Mouse (Mus musculus) G1E (cell line): ENCODE measurements around the gene Aldh2. TPM values are rescaled to one million over a fixed set of nuclear protein-coding genes. Genes with fewer than 3 reads are reported as not detected.
"Not testable (repeated sequence)": the region's sequence is repeated elsewhere in the genome, so short reads cannot be mapped to it uniquely, and the experiment has no call there.

ENCODE experiments used
- ATAC-seq: 2 replicates; pipeline ENCODE4 v1.8.0; 2016; ENCODE audit warnings: mild to moderate bottlenecking; ENCODE audit not compliant: insufficient number of reproducible peaks, poor library complexity, low FRiP score, severe bottlenecking; ENCODE audit errors: extremely low read depth
- DNase-seq: peaks from one replicate; pipeline ENCODE4 v3.0.0; 2012; ENCODE audit warnings: low spot score
- H3K27me3 ChIP-seq: 2 replicates; pipeline ENCODE4 v1.6.1; 2012; ENCODE audit warnings: mild to moderate bottlenecking, low read length, inconsistent platforms; ENCODE audit not compliant: insufficient read depth
- H3K36me3 ChIP-seq: replicated peaks from 2 replicates; pipeline ENCODE3; 2012; ENCODE audit warnings: mild to moderate bottlenecking, inconsistent platforms
- H3K4me1 ChIP-seq: 2 replicates; pipeline ENCODE4 v1.6.1; 2012; ENCODE audit warnings: low read depth, low read length, inconsistent platforms, mixed read lengths; ENCODE audit not compliant: insufficient read depth
- H3K4me3 ChIP-seq: 2 replicates; pipeline ENCODE4 v1.5.1; 2012; ENCODE audit warnings: low read depth, mild to moderate bottlenecking, inconsistent platforms, low read length, moderate library complexity, mixed read lengths
- H3K9me3 ChIP-seq: replicated peaks from 2 replicates; pipeline ENCODE4 v1.6.1; 2012; ENCODE audit warnings: inconsistent platforms
- CTCF ChIP-seq: IDR thresholded peaks from 2 replicates; pipeline ENCODE4 v1.5.1; 2012; ENCODE audit warnings: low read depth, low read length, inconsistent platforms, mixed read lengths
- GATA1 ChIP-seq: IDR thresholded peaks from 2 replicates; pipeline ENCODE4 v1.6.1; 2012; ENCODE audit warnings: borderline replicate concordance, low read length, inconsistent platforms, mixed read lengths
- GATA2 ChIP-seq: IDR thresholded peaks from 2 replicates; pipeline ENCODE4 v1.6.1; 2012; ENCODE audit warnings: low read depth, low read length, inconsistent platforms, borderline replicate concordance
- POLR2AphosphoS5 ChIP-seq: IDR thresholded peaks from 2 replicates; pipeline ENCODE4 v1.6.1; 2012; ENCODE audit warnings: low read depth, low read length, inconsistent platforms; ENCODE audit not compliant: insufficient replicate concordance
- TAL1 ChIP-seq: conservative IDR thresholded peaks from 2 replicates; pipeline ENCODE4 v1.6.1; 2012; ENCODE audit warnings: low read depth, low read length, inconsistent platforms, mixed read lengths
- polyA plus RNA-seq: library from polyadenylated mRNA; stranded (reverse); fragments of >175 nt; gene quantifications from 2 replicates; pipeline ENCODE4 v1.2.3, GENCODE M21; 2012
- total RNA-seq, 2 experiments: library from RNA; stranded (forward) in 1 of 2; stranded (reverse) in 1 of 2; fragments of 200-1000 nt in 1 of 2; fragments of >200 nt in 1 of 2; fragmentation: Nextera tagmentation in 1 of 2; gene quantifications; 2 replicates each; pipeline ENCODE4 v1.2.3; 2014 to 2017

Aldh2 gene
- total and polyA plus RNA-seq, 3 experiments = 45.7 to 122 (median 117) TPM

DNA sequence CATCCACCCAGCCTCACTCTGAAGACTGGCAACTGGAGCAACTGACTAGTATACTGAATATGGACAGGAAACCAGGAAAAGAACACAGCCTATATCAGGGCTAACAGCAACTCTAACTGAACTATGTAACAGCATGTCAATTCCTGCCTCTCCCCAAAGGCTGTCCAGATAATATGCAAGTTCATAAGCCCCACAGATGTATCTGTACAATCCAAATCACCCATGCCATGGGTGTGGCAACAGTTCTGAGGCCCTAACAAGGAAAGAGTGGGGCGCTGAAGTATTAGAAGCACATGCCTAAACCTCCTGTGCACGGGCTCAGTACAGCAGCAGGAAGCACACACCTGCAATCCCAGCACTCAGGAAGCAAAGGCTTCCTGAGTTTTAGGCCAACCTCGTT, 58.5 kb downstream of the Aldh2 start:
- TF ChIP-seq GATA1 (no peak), POLR2AphosphoS5 (no peak), CTCF (no peak), GATA2 (no peak), TAL1 (no peak)
- Histone ChIP-seq H3K4me1 (peaks cover 8% of the 10 kb centered on the region; the same call in 1 of the 2 replicates), H3K27me3 (no peaks in the 10 kb centered on the region), H3K9me3 (no peaks in the 10 kb centered on the region), H3K36me3 (peaks cover 96% of the 10 kb centered on the region), H3K4me3 (no peak overlapping the region)
- ATAC-seq (no peak), DNase-seq (no peak)

DNA sequence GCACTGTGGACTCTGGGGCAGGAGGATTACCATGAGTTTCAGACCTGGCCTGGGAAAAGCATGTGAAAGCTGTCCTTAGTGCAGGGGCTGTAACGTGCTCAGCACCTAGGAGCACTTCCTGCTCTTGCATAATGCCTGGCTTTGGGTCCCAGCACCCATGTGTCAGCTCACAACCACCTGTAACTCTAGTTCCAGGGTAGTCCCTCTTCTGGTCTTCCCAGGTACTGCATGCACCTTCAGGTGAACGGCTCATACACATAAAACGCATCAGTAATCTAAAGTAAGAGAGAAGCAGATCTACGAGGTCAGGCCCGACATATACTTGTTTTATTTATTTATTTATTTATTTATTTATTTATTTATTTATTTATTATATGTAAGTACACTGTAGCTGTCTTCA, 59.1 kb downstream of the Aldh2 start:
- Histone ChIP-seq H3K36me3 (peaks cover 97% of the 10 kb centered on the region), H3K4me1 (peaks cover 8% of the 10 kb centered on the region; the same call in 1 of the 2 replicates), H3K9me3 (no peaks in the 10 kb centered on the region), H3K27me3 (no peaks in the 10 kb centered on the region), H3K4me3 (no peak overlapping the region)
- ATAC-seq = no peak; the same call in 1 of the 2 replicates
- DNase-seq = no peak
- TF ChIP-seq GATA1 (no peak), CTCF (no peak; the same call in 1 of the 2 replicates), POLR2AphosphoS5 (no peak), TAL1 (no peak), GATA2 (no peak)

DNA sequence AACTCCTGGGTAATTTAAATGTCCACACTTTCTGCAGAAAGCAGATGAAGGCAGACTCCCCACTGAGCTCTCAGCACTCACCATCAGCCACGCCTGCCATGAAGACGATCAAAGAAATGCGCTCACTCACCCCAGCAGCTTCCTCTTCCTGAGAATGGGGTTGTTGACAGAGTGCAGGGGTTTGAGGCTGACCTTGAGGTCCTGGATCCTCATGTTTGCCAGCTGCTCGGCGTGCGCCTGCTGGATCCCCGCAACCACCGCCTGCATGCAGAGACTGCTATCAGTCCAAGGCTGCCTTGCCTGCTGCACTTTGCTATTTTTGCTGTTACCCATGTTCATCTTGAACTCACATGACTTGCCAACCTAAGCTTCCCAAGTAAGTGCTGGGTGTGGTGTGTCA, 66.7 kb downstream of the Aldh2 start:
- H3K4me3 ChIP-seq = no peak overlapping the region
- no peaks in the 10 kb centered on the region for H3K9me3 ChIP-seq
- H3K27me3 ChIP-seq = no peaks in the 10 kb centered on the region
- no peaks in the 10 kb centered on the region for H3K4me1 ChIP-seq
- DNase-seq (no peak), ATAC-seq (no peak)
- H3K36me3 ChIP-seq = peaks cover 87% of the 10 kb centered on the region
- TF ChIP-seq CTCF (no peak), POLR2AphosphoS5 (no peak), TAL1 (no peak), GATA2 (no peak), GATA1 (no peak)

DNA sequence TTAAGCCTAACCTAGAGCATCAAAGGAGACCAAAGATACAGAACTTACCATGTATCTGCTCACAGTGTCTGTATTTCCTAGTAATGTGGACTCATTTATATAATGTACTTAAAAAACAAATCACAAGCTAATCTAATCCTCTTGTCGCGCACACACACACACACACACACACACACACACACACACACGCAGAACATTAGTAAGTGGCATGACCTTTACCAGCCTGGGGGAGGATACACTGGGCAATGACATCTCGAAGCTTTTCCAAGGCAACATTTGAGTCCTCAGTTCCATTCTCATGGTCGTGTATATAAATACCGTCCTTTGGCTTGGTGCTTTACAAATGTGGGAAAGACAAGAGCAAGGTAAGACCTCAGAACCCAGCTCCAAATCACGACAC, 67.1 kb downstream of the Aldh2 start:
- H3K9me3 ChIP-seq = no peaks in the 10 kb centered on the region
- no peaks in the 10 kb centered on the region for H3K4me1 ChIP-seq
- DNase-seq (no peak), ATAC-seq (no peak)
- peaks cover 87% of the 10 kb centered on the region for H3K36me3 ChIP-seq
- no peaks in the 10 kb centered on the region for H3K27me3 ChIP-seq
- H3K4me3 ChIP-seq = no peak overlapping the region
- TF ChIP-seq GATA2 (no peak), POLR2AphosphoS5 (no peak), CTCF (no peak), TAL1 (no peak), GATA1 (no peak)

- DNase-seq (no peak), ATAC-seq (no peak)
- Histone ChIP-seq H3K9me3 (no peaks in the 10 kb centered on the region), H3K4me3 (no peak overlapping the region), H3K4me1 (no peaks in the 10 kb centered on the region), H3K27me3 (no peaks in the 10 kb centered on the region), H3K36me3 (peaks cover 87% of the 10 kb centered on the region)
- no peak for TF ChIP-seq TAL1
These were observed 67.7 kb downstream of the Aldh2 start for GRCm38 (mm10) chr5:121525774-121526450.

GRCm38 (mm10) chr5:121519758-121520157, 73.9 kb downstream of the Aldh2 start:
- H3K4me1 ChIP-seq, DNase-seq, H3K4me3 ChIP-seq, ATAC-seq, H3K27me3 ChIP-seq, H3K9me3 ChIP-seq: not testable (repeated sequence)
- peaks cover 56% of the 10 kb centered on the region for H3K36me3 ChIP-seq

DNA sequence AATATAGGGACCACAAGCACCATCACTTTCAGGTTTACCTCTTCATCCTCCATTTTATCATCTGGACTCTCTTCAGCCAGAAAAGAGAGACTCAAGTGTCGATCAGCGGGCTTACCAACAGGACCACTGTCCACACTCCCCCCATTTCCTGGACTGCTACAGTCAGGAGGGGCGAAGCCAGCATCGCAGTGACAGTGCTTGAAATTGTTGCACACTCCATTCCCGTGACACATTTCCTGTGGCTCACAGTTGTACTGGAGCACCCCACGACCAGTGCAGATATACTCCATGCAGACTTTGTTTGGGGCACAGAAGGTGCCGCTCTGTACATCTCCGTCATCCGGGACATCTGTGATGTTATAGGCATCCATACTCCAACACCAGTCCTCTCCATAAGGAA, 74.6 kb downstream of the Aldh2 start:
- H3K36me3 ChIP-seq = peaks cover 48% of the 10 kb centered on the region
- no peaks in the 10 kb centered on the region for H3K9me3 ChIP-seq
- TF ChIP-seq GATA2 (no peak), POLR2AphosphoS5 (no peak)
- DNase-seq (no peak), ATAC-seq (no peak)
- H3K27me3 ChIP-seq = no peaks in the 10 kb centered on the region
- peaks cover 3% of the 10 kb centered on the region for H3K4me1 ChIP-seq
- no peak overlapping the region for H3K4me3 ChIP-seq

Other genes starting within 250 kb of the Aldh2 start
- gene Trafd1, start 208.2 kb downstream of the Aldh2 start, total RNA-seq (2014; fragmentation: Nextera tagmentation) = 13.2 and 16.0 TPM in 2 replicates
- 18.8 and 20.3 TPM in 2 replicates for gene Trafd1, start 208.2 kb downstream of the Aldh2 start, total RNA-seq (2017)
- 15.2 and 17.5 TPM in 2 replicates for gene Trafd1, start 208.2 kb downstream of the Aldh2 start, polyA plus RNA-seq
- gene Naa25, start 195.9 kb downstream of the Aldh2 start, total RNA-seq (2014; fragmentation: Nextera tagmentation) = 43.3 and 57.6 TPM in 2 replicates
- 44.1 and 45.9 TPM in 2 replicates for gene Naa25, start 195.9 kb downstream of the Aldh2 start, total RNA-seq (2017)
- gene Naa25, start 195.9 kb downstream of the Aldh2 start, polyA plus RNA-seq = 5.8 and 7.2 TPM in 2 replicates
- gene Tmem116, start 141.9 kb downstream of the Aldh2 start, total RNA-seq (2014; fragmentation: Nextera tagmentation) = 9.8 and 10.6 TPM in 2 replicates
- 1.7 and 2.6 TPM in 2 replicates for gene Tmem116, start 141.9 kb downstream of the Aldh2 start, total RNA-seq (2017)
- gene Tmem116, start 141.9 kb downstream of the Aldh2 start, polyA plus RNA-seq = 2.7 and 6.1 TPM in 2 replicates
- gene Erp29, start 141.3 kb downstream of the Aldh2 start, total RNA-seq (2014; fragmentation: Nextera tagmentation) = 52.4 and 58.8 TPM in 2 replicates
- 344 and 394 TPM in 2 replicates for gene Erp29, start 141.3 kb downstream of the Aldh2 start, total RNA-seq (2017)
- gene Erp29, start 141.3 kb downstream of the Aldh2 start, polyA plus RNA-seq = 167 and 191 TPM in 2 replicates
- gene Adam1b, start 90.4 kb downstream of the Aldh2 start, total RNA-seq (2014; fragmentation: Nextera tagmentation) = not detected in 2 replicates
- gene Adam1b, start 90.4 kb downstream of the Aldh2 start, total RNA-seq (2017) = not detected in 2 replicates
- not detected in 2 replicates for gene Adam1b, start 90.4 kb downstream of the Aldh2 start, polyA plus RNA-seq
- gene Adam1a, start 48.3 kb downstream of the Aldh2 start, total RNA-seq (2014; fragmentation: Nextera tagmentation) = 4.4 and 5.1 TPM in 2 replicates
- 3.0 and 3.5 TPM in 2 replicates for gene Adam1a, start 48.3 kb downstream of the Aldh2 start, total RNA-seq (2017)
- gene Adam1a, start 48.3 kb downstream of the Aldh2 start, polyA plus RNA-seq = 0.17 and 0.18 TPM in 2 replicates
- not detected in 2 replicates for gene Gm42878, start 48.3 kb downstream of the Aldh2 start, total RNA-seq (2014; fragmentation: Nextera tagmentation)
- gene Gm42878, start 48.3 kb downstream of the Aldh2 start, total RNA-seq (2017) = 0.17 TPM in 1 of 2 replicates, not detected in the other
- not detected in 2 replicates for gene Gm42878, start 48.3 kb downstream of the Aldh2 start, polyA plus RNA-seq
- 67.3 and 84.6 TPM in 2 replicates for gene Mapkapk5, start 47.9 kb downstream of the Aldh2 start, total RNA-seq (2014; fragmentation: Nextera tagmentation)
- 86.8 and 102 TPM in 2 replicates for gene Mapkapk5, start 47.9 kb downstream of the Aldh2 start, total RNA-seq (2017)
- 51.6 and 66.6 TPM in 2 replicates for gene Mapkapk5, start 47.9 kb downstream of the Aldh2 start, polyA plus RNA-seq
- 4.9 and 5.5 TPM in 2 replicates for gene Acad12, start 25.1 kb upstream of the Aldh2 start, total RNA-seq (2014; fragmentation: Nextera tagmentation)
- 2.7 and 4.3 TPM in 2 replicates for gene Acad12, start 25.1 kb upstream of the Aldh2 start, total RNA-seq (2017)
- gene Acad12, start 25.1 kb upstream of the Aldh2 start, polyA plus RNA-seq = 1.1 and 1.2 TPM in 2 replicates
- 10.3 and 17.3 TPM in 2 replicates for gene Acad10, start 66.7 kb upstream of the Aldh2 start, total RNA-seq (2014; fragmentation: Nextera tagmentation)
- 5.6 and 7.4 TPM in 2 replicates for gene Acad10, start 66.7 kb upstream of the Aldh2 start, total RNA-seq (2017)
- 4.4 and 7.2 TPM in 2 replicates for gene Acad10, start 66.7 kb upstream of the Aldh2 start, polyA plus RNA-seq
- gene Brap, start 66.7 kb upstream of the Aldh2 start, total RNA-seq (2014; fragmentation: Nextera tagmentation) = 29.9 and 30.0 TPM in 2 replicates
- gene Brap, start 66.7 kb upstream of the Aldh2 start, total RNA-seq (2017) = 63.4 and 70.1 TPM in 2 replicates
- 10.6 and 12.8 TPM in 2 replicates for gene Brap, start 66.7 kb upstream of the Aldh2 start, polyA plus RNA-seq
- 132 and 151 TPM in 2 replicates for gene Atxn2, start 117.5 kb upstream of the Aldh2 start, total RNA-seq (2014; fragmentation: Nextera tagmentation)
- gene Atxn2, start 117.5 kb upstream of the Aldh2 start, total RNA-seq (2017) = 30.0 and 38.0 TPM in 2 replicates
- gene Atxn2, start 117.5 kb upstream of the Aldh2 start, polyA plus RNA-seq = 42.3 and 57.5 TPM in 2 replicates
- gene Sh2b3, start 243.8 kb upstream of the Aldh2 start, total RNA-seq (2014; fragmentation: Nextera tagmentation) = 20.4 and 25.7 TPM in 2 replicates
- gene Sh2b3, start 243.8 kb upstream of the Aldh2 start, total RNA-seq (2017) = 16.3 and 20.3 TPM in 2 replicates
- 122 and 186 TPM in 2 replicates for gene Sh2b3, start 243.8 kb upstream of the Aldh2 start, polyA plus RNA-seq